23 mouse cellular contexts compared by ENCODE assay signal in the genomic region with DNA sequence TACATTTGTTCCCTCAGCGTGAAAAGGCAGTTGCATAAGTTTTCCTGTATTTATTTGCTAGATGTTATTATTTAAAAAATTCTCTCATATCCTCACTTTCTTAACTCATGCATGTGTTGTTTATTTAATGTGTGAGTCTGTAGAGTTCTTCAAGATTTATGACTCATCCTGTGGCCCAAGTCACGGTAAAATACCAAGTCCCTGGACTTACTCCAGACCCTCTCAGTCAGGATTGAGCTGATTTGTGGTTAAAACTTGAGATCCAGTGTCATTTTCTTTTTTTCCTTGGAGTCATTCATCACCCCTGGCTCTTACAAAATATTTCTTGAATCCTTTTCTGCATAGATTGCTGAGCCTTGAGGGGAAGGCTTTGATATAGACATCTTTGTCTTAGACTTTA.
A peak's percentile ranks its signal among the peaks of the same experiment; 100 is the strongest.
DNase-seq lines count a peak whose midpoint lies in the region; ATAC-seq lines count a peak whose summit lies in the region.
"Had no signal": no experiment of that assay in that cellular context is flagged by ENCODE, and none has a peak within 500 bp of the region (broad histone marks: within the 10 kb centered on the region; RNA-seq: fewer than 3 reads in every experiment).

No protein-coding gene starts in this region.

- no peaks in the 10 kb centered on the region for H3K36me3 ChIP-seq in kidney, embryonic 14.5 days (ENCODE audit: control insufficient read depth, insufficient read depth, low read length)
- H3K36me3 ChIP-seq: embryonic facial prominence, embryonic 12.5 days; liver, embryonic 13.5 days; midbrain, embryonic 10.5 days; neural tube, embryonic 12.5 days; stomach, embryonic 15.5 days had no signal

- ATAC-seq in kidney, embryonic 14.5 days (ENCODE audit: low FRiP score, low TSS enrichment): peak; percentile 66; the same call in 1 of the 2 replicates
- ATAC-seq: forebrain, postnatal 0 days; hindbrain, embryonic 16.5 days; intestine, postnatal 0 days had no signal

- H3K4me1 ChIP-seq in kidney, embryonic 14.5 days (ENCODE audit: control insufficient read depth, insufficient read depth, low read length): no peaks in the 10 kb centered on the region
- H3K4me1 ChIP-seq: embryonic facial prominence, embryonic 12.5 days; liver, embryonic 13.5 days; midbrain, embryonic 10.5 days; neural tube, embryonic 12.5 days; stomach, embryonic 15.5 days had no signal

- WGBS in kidney, embryonic 14.5 days: 45% methylated on average over 2 of the region's 2 CpGs

- peaks cover 6% of the 10 kb centered on the region for H3K9me3 ChIP-seq in kidney, embryonic 14.5 days (ENCODE audit: control insufficient read depth, low read length)
- H3K9me3 ChIP-seq: liver, embryonic 13.5 days; stomach, embryonic 15.5 days had no signal

- DNase-seq in embryo, embryonic 11.5 days (ENCODE audit: low read depth, low spot score): peak; percentile 4
- DNase-seq in embryo, embryonic 10 days (ENCODE audit: low spot score): no peak
- DNase-seq in kidney, adult 18-20 months: no peak
- DNase-seq in 416B (ENCODE audit: low read depth) (peak; percentile 6), adipocyte (ENCODE audit: low spot score) (peak; percentile 9)
- DNase-seq in left cerebral cortex, adult 18-20 months (ENCODE audit: low spot score in 2 of 2): no peak
- DNase-seq in layer of hippocampus, adult 11-12 months (ENCODE audit: low spot score): no peak
- DNase-seq: cerebellum, adult 11 months; cerebellum, postnatal 14 days; forebrain, postnatal 0 days; gastrocnemius, adult 2 months; heart, postnatal 4 days; liver, embryonic 13.5 days; lung, postnatal 10 days; right cerebral cortex, postnatal 14 days; thymus, adult 2 months had no signal

- no peak overlapping the region for H3K4me3 ChIP-seq in kidney, embryonic 14.5 days (ENCODE audit: low read length)
- H3K4me3 ChIP-seq: embryonic facial prominence, embryonic 12.5 days; gastrocnemius, adult 2 months; liver, embryonic 13.5 days; midbrain, embryonic 10.5 days; neural tube, embryonic 12.5 days; stomach, embryonic 15.5 days had no signal

- H3K9ac ChIP-seq in kidney, embryonic 14.5 days (ENCODE audit: low read depth, low read length): no peak overlapping the region
- H3K9ac ChIP-seq: embryonic facial prominence, embryonic 12.5 days; forebrain, postnatal 0 days; liver, embryonic 13.5 days; neural tube, embryonic 12.5 days; stomach, embryonic 15.5 days had no signal

- H3K4me2 ChIP-seq in kidney, embryonic 14.5 days (replicated peaks; ENCODE audit: low read depth, low read length): no peak overlapping the region
- H3K4me2 ChIP-seq: embryonic facial prominence, embryonic 12.5 days; liver, embryonic 13.5 days; neural tube, embryonic 12.5 days; stomach, embryonic 15.5 days had no signal

- H3K27ac ChIP-seq in kidney, embryonic 14.5 days (ENCODE audit: low read depth, low read length): no peak overlapping the region
- H3K27ac ChIP-seq: embryonic facial prominence, embryonic 12.5 days; gastrocnemius, adult 2 months; liver, embryonic 13.5 days; midbrain, embryonic 10.5 days; neural tube, embryonic 12.5 days; stomach, embryonic 15.5 days had no signal

- H3K27me3 ChIP-seq in kidney, embryonic 14.5 days (ENCODE audit: control insufficient read depth, insufficient read depth, low read length): no peaks in the 10 kb centered on the region
- H3K27me3 ChIP-seq: embryonic facial prominence, embryonic 12.5 days; liver, embryonic 13.5 days; neural tube, embryonic 12.5 days; stomach, embryonic 15.5 days had no signal

Comparison
In these comparisons a context has a peak if more than half of its experiments do, and no peak if none do; other contexts are left out.
1. DNase-seq: peak in embryo, embryonic 11.5 days (single experiment), 416B (single experiment) and adipocyte (single experiment); none in embryo, embryonic 10 days (single experiment), kidney, adult 18-20 months (single experiment), left cerebral cortex, adult 18-20 months (0 of 2) and layer of hippocampus, adult 11-12 months (single experiment).